Mouse (Mus musculus) stomach, postnatal 0 days (tissue): ENCODE measurements at regions not wholly inside any gene's neighbourhood (a gene's known extent, or its start where the extent isn't known, plus 50 kb on each side); places are given as distances from the start of the nearest gene placed in this dataset.

ENCODE experiments used
- CTCF ChIP-seq: IDR thresholded peaks from 2 replicates; pipeline ENCODE4 v1.5.1; 2016; ENCODE audit warnings: antibody characterized with exemption, low read depth, mild to moderate bottlenecking, moderate library complexity
- EP300 ChIP-seq: optimal IDR thresholded peaks from 2 replicates; pipeline ENCODE3; 2016; ENCODE audit warnings: antibody characterized with exemption

GRCm38 (mm10) chr11:89200458-89200857 is 101.7 kb downstream of the Nog start:
- TF ChIP-seq CTCF = no peak
- TF ChIP-seq EP300 = no peak
